Mouse (Mus musculus): ENCODE measurements around the gene Commd7.

Commd7 gene

GRCm38 (mm10) chr2:153622449-153622848, 10.1 kb downstream of the Commd7 start:
- DNase-seq (ENCODE audit: low read depth, low spot score): no peak

- no peak for DNase-seq (ENCODE audit: low read depth, low spot score)
These were observed 13.7 kb downstream of the Commd7 start for GRCm38 (mm10) chr2:153618889-153619288.

GRCm38 (mm10) chr2:153618439-153618838, 14.1 kb downstream of the Commd7 start:
- no peak for DNase-seq (ENCODE audit: low read depth, low spot score)

- no peak for DNase-seq (ENCODE audit: low read depth, low spot score)
These were observed 15.7 kb downstream of the Commd7 start for GRCm38 (mm10) chr2:153616893-153617292.

GRCm38 (mm10) chr2:153612594-153613281, 19.8 kb downstream of the Commd7 start:
- DNase-seq (ENCODE audit: low read depth, low spot score): no peak

GRCm38 (mm10) chr2:153611743-153612142, 20.8 kb downstream of the Commd7 start:
- no peak for DNase-seq (ENCODE audit: low read depth, low spot score)

GRCm38 (mm10) chr2:153611241-153611630, 21.3 kb downstream of the Commd7 start:
- no peak for DNase-seq (ENCODE audit: low read depth, low spot score)

- DNase-seq (ENCODE audit: low read depth, low spot score): no peak
These were observed 21.9 kb downstream of the Commd7 start for GRCm38 (mm10) chr2:153610426-153611240.

GRCm38 (mm10) chr2:153609548-153609947, 23.0 kb downstream of the Commd7 start:
- no peak for DNase-seq (ENCODE audit: low read depth, low spot score)

GRCm38 (mm10) chr2:153609058-153609457, 23.5 kb downstream of the Commd7 start:
- no peak for DNase-seq (ENCODE audit: low read depth, low spot score)

- DNase-seq (ENCODE audit: low read depth, low spot score): no peak
These were observed 24.6 kb downstream of the Commd7 start for GRCm38 (mm10) chr2:153607870-153608515.

- no peak for DNase-seq (ENCODE audit: low read depth, low spot score)
These were observed 26.2 kb downstream of the Commd7 start for GRCm38 (mm10) chr2:153606421-153606820.

- DNase-seq (ENCODE audit: low read depth, low spot score): no peak
These were observed 28.9 kb downstream of the Commd7 start for GRCm38 (mm10) chr2:153603724-153604123.

GRCm38 (mm10) chr2:153600667-153601648, 31.6 kb downstream of the Commd7 start:
- DNase-seq (ENCODE audit: low read depth, low spot score): no peak

- no peak for DNase-seq (ENCODE audit: low read depth, low spot score)
These were observed 32.4 kb downstream of the Commd7 start for GRCm38 (mm10) chr2:153600021-153600666.

GRCm38 (mm10) chr2:153597626-153598025, 35.0 kb downstream of the Commd7 start:
- DNase-seq (ENCODE audit: low read depth, low spot score): no peak

- DNase-seq (ENCODE audit: low read depth, low spot score): no peak
These were observed 35.6 kb downstream of the Commd7 start for GRCm38 (mm10) chr2:153597014-153597413.

- DNase-seq (ENCODE audit: low read depth, low spot score): no peak
These were observed 37.6 kb downstream of the Commd7 start for GRCm38 (mm10) chr2:153594998-153595397.

GRCm38 (mm10) chr2:153593186-153593585, 39.4 kb downstream of the Commd7 start:
- no peak for DNase-seq (ENCODE audit: low read depth, low spot score)

Data from retina, adult 2 months (tissue).